Mouse (Mus musculus) heart, postnatal 14 days (tissue): ENCODE measurements around the gene Optn. TPM values are rescaled to one million over a fixed set of nuclear protein-coding genes. Genes with fewer than 3 reads are reported as not detected.

Source experiments
- DNase-seq, 2 experiments: peaks; one replicate each; pipeline ENCODE4 v3.0.0; 2021 to 2022
- intact Hi-C: fragments of 180-260 bp; cut with DNase I; formaldehyde crosslinking; loops from one replicate; pipeline ENCODE4 v1.15.1; 2025
- total RNA-seq, 2 experiments: library from RNA; stranded (reverse); gene quantifications; 2 replicates each; pipeline ENCODE4 v1.2.3; 2021

Gene Optn
- total RNA-seq, 2 experiments from 2014 or later: 41.8 to 44.0 TPM

DNA sequence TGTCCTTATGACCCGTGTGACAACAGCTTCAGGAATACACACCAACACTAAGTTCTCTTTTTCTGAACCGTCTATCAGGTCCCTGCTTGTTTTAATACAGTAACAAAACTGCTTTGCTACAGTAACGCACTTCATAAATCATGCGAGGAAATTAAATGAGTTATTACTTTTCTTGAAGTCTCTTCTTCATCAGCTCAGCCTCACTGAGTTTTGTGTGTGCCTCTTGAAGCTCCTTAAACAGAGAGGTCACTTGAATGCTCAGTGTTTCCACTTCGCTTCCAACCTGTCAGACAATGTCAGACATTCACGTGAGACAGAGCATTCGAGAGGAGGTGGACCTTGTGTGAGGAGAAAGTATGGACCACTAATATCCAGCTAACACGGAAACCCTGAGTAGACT, 29.1 kb downstream of the Optn start:
- no peak for DNase-seq
- intact Hi-C loops: no loop called here

DNA sequence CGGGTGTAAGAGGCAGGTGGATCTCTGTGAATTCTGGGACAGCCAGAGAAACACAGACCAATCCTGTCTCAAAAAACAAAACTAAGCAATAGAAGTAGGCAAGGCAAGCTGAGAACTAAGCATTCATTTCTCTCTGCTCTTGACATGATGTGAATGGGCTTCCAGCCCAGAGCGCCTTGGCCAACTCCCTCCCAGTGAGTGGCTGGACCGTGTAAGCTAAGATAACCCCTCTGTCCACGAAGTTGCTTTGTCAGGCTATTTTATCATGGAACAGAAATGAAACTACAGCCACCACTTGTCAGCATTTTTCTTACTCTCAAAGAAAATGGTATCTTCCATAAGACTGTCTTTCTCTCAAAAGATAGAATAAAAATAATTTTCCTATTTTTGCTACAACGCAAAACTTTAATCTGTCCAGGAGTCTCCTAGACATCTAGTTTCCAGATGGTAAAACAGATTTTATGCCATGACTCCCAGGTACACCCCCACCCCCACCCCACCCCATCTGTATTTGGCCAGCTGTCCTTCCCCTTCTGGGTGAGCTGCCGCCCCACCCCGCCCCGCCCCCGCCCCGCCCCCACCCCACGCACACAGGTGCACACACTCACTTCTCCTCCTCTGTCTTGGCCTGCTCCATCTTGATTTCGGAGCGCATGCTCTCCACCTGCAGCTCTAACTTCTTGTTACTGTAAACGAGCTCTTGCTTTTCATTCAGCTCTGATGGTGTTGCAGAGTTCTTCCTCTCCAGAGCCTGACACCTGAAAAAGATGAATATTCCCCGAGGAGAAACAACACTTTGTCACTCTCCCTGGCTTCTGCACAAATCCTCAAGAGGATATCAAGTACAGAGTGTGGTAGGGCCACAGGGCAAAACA, 30.1 kb downstream of the Optn start:
- peak; percentile 34 to 46 for DNase-seq

DNA sequence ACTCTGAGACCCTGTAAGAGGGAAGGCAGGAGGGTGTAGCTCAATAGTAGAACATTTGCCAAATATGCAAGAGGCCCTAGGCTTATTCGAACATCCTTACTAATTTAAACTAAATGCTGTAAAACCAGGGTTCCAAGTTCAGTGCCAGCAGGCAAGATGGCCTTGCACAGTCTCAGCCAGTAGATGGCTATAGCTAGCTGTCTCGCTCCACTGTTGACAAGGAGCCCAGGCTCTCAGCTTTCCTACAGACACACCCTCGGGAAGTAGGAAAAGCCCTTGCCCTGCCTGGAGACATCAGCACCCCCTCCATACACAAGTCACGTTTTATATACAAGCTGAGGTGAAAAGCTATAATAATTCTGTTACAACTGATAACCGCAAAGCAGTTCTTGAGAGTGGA, 31.2 kb downstream of the Optn start:
- DNase-seq: no peak
- intact Hi-C loops: no loop called here

More for the DNA sequence above, 30.1 kb downstream of the Optn start:
- intact Hi-C loops: no loop called here

DNA sequence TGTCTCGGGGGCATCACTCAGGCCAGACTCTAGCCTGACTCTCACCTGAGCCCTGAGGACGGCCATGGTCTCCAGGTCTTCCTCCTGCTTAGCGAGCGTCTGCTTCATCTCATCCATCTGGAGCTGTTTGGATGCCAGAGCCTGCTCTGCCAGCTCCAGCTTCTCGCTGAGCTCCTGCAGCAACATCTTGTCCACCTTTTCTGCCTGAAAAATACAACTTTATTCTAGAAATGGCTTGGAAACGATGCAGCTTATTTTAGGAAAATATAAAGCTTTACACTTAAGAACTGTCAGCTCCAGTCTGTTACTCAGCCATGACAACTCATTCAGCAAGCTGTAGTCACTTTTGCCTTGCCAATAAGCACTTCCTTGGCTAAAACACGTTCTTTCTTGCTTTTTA, 32.6 kb downstream of the Optn start:
- no peak for DNase-seq
- intact Hi-C loops: no loop called here

DNA sequence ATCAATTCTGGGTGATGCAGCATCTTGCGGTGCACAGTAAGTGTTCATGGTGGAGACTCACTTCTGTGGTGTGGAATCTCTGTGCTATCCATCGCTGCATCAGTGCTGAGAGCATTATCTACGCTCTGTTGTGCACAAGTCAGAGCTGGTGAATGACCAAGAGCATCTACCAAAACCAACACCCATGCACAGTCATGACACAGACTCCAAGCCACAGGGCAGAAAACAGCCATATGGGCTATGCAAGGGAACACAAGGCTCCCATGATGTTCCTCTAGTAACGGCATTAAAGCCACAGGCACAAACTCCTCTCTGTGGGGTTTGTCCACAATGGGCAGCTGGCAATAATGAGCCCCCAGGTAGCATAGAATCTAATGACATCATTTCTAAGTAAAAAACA, 34.0 kb downstream of the Optn start:
- DNase-seq: no peak
- intact Hi-C loops: loop anchor here (5.0 kb wide), 1 partner anchor 113 kb away; the partner anchor contains the start of gene Phyh

DNA sequence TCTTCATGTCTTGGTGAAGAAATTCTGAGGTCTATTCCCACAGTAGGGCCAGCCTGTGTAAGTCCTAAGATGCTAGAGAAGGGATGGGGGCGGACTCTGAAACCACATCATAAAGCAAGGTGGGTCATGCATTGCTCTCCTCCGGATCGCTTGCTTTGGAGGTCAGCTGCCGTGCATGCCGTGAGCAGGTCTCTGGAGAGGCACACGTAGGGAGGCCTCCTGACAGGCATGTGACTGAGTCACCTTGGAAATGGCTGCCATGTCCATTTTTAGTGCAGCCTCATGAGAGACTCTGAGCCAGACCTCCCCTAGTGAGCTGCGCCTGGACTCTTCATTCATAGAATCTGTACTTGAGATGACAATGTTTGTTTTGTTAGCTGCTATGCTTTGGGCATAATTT, 35.8 kb downstream of the Optn start:
- peak in 1 of 2 experiments; percentile 9 for DNase-seq
- intact Hi-C loops: loop anchor here (5.0 kb wide), 1 partner anchor 111 kb away; the partner anchor contains the start of gene Phyh

DNA sequence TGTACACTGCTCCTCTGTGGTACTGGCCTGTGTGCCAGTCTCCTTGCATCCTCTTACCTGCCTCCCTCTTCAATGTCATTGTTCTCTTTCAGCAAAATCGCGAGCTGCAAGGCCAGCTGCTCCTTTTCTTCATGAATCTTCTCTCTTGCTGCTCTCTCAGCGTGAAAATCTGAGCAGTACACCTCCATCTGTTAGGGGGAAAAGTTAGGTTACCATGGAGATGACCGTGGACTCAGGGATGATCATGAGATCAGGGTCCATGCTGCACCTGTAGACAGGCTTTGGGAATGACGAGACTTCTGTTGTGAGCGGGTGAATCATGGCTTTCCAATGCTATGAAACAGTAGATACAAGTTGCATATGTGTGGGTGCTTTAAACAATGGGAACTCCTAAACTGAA, 36.8 kb downstream of the Optn start:
- no peak for DNase-seq
- intact Hi-C loops: loop anchor here (5.0 kb wide), 1 partner anchor 110 kb away; the partner anchor contains the start of gene Phyh

DNA sequence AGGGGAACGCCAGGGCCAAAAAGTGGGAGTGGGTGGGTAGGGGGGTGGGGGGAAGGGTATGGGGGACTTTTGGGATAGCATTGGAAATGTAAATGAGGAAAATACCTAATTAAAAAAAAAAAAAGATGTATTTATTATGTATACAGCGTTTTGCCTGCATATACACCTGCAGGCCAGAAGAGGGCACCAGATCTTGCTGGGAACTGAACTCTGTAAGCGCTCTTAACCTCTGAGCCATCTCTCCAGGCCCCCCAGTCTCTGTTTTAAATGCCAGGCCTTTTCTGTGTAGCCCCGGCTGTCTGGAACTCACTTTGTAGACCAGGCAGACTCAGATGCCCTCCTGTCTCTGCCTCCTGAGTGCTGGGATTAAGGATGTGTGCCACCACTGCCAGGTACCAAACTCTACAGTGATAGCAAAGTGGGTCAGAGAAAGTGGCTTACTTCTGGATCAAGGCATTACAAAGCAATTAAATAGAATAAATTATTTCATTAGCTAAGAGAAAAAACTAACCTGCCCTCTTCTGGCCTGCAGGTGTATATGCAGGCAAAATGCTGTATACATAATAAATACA, 38.6 kb downstream of the Optn start:
- intact Hi-C loops: loop anchor here (5.0 kb wide), 1 partner anchor 108 kb away; the partner anchor contains the start of gene Phyh
- no peak for DNase-seq

DNA sequence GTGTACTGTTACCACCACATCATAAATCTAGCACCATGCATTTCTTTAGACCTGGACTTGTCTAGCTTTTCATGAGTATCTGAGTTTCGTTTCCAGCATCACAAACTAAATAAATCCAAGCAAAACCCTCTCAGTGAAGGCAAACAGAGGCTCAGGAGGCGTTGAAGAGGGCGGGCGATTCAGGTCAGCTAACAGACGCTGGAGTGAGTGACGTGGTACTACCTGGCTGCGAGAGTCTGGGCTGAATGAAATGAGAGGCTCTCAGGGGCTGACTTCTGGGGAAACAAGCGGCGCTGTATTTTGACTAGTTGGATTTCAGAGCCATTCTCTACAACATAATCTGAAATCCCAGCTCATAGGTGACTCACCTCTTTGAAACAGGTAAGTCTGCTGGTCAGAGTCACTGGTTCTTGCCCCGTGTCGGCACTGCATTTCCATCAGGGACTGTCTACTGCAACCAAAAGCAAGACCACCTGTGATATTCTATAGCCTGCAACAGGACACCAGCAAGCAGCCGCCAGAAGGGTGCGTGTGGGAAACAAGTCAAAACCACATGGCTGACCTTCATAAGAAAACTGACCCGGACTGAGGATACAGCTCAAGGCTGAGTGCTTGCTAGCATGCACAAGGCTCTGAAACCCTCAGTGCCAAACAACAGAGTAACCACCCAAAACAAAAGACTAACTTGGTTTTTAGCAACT, 40.0 kb downstream of the Optn start:
- intact Hi-C loops: no loop called here
- no peak for DNase-seq

DNA sequence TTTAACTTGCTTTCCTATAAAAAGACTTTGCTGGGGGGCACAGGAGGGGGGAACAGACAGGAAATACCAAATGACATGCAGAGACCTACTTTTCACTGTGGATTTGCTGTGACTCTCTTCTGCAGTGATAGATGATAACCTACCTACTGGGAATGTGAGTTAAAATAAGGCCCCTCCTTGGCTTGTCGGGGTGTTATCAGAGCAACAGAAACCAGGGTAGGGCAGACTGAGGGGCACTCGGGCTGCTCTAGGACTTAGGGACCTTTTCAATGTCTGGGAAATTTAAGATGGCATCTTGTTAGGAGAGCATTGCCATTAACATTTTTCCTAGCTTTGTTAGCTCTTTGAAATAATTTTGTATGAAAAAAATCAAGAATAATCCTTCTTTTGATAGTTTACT, 40.6 kb downstream of the Optn start:
- no peak for DNase-seq
- intact Hi-C loops: no loop called here

DNA sequence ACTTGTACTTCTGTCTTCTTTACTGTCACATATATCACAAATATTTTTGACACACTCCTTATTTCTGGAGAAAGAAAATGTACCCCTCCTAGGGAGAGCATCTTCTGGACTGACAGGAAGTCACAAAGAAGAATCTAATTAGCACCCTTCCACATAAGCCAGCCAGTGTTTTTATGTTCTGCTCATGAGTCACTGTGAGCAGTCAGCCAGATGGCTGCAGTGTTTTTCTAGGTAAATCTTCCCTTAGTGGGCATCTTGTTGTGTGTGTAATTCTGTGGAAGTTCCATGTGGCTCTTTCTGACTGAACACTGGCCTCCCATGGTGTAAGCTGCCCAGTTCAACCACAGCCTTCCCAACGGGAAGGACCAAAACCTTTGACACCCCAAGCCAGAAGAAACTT, 44.1 kb downstream of the Optn start:
- no peak for DNase-seq
- intact Hi-C loops: no loop called here

DNA sequence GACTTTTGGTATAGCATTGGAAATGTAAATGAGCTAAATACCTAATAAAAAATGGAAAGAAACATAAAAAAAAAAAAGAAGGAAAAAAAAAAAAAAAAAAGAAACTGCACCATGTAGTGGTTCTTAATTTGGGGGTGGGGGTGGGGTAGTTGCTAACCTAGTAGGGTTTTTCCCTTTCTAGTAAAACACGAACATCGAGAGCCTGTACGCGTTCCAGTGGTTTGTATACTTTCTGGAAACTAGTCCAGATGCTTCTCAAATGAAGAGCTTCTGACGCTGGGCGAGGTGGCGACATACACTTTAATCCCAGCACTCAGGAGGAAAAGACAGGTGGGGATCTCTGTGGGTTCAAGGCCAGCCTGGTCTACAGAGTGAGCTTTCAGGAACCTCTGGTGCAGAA, 46.9 kb downstream of the Optn start:
- no peak for DNase-seq
- intact Hi-C loops: no loop called here

DNA sequence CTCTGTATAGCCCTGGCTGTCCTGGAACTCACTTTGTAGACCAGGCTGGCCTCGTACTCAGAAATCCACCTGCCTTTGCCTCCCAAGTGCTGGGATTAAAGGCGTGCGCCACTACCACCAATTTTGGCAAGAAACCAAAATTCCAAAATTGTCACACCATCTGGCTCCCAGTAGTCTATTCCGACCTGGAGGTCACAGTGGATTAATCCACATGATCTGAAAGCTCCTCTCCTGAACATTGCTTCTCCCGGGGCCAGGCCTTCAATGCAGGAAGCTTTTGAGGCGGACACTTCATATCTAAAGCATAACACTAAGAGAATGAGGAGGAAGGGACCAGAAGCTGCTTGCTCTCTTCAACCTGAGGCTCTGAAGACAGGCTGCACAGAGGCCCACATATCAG, 48.3 kb downstream of the Optn start:
- intact Hi-C loops: no loop called here
- no peak for DNase-seq

DNA sequence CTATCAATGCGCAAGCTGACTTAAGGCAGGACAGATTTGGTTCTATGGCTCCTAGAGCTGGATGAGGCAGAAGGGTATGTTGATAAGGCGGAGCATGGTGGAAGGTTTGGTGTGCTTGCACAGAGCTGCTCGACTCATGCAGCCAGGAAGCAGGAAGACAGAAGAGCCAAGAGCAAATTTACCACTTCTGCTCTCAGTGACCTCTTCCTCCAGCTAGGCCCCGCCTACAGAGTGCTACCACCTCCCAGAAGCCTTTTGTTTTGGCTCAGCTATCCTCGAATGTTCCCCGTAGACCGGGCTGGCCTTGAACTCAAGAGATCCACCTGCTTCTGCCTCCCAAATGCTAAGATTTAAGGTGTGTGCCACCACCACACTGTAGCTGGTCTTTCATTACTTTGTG, 49.2 kb downstream of the Optn start:
- intact Hi-C loops: loop anchor here (5.0 kb wide), 1 partner anchor 97 kb away; the partner anchor contains the start of gene Phyh
- DNase-seq: no peak

DNA sequence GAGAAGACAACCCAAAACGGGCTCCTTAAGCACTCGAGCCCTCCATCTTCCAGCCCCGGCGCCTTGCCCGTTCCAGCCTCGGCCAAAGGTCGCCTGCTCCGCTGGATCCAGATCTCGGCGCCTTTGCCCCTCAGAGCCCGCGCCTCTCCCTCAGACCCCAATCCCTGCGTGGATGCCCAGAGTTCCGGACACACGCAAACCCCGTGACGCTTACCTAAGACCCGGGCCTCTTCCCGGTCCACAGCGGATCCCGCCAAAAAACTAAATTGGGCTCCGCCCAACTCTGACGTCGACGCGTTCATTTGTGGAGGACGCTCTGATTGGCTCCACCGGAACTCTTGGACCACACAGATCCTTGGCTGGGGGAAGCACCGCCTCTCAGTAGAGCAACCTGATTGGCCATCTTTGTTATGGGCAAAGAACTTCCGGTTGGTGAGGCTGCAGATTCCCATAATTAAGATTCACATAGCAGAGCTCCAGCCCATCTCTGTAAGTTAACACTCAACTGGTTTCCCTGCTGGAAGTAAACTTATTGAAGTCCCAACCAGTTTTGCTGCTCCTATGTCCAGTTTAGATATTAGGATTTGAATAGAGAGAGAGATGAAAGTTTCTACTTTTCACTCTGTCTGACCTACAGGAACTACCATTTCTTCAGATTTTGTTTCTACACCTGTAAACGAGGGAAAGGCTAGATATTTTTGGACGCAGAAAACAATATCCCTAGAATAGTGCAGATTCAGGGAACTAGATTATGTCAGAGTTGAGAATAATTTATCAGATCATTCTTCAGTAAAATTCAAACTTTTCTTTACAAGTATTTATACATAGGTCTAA, 51.1 kb downstream of the Optn start, which contains the start of gene Mcm10:
Gene Mcm10, minus strand, starts transcription at position 301 of the 834 bp plus-strand sequence.
- intact Hi-C loops: loop anchor here (5.0 kb wide), 1 partner anchor 95 kb away; the partner anchor contains the start of gene Phyh
- peak; percentile 91 to 95 for DNase-seq

DNA sequence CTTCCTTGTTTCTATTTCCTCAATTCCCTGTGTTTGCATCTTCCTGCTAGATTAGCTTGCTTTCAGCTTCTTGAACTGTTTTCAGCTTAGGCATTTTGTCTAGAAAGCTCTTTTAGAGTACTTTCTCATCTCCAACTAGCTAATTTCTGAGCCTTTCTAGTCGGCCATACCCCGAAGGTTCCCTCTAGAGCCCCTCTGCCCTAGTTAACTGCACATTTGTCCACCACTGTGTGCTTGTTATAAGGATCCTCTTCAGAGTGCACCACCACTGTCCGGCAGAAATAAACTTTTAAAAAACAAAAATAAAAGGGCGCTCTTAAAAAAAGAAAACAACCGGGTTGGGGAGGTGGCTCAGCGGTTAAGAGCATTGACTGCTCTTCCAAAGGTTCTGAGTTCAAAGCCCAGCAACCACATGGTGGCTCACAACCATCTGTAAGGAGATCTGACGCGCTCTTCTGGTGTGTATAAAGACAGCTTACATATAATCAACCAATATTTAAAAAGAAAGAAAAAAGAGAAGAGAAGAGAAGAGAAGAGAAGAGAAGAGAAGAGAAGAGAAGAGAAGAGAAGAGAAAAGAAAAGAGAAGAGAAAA, 51.9 kb downstream of the Optn start:
- intact Hi-C loops: loop anchor here (5.0 kb wide), 1 partner anchor 95 kb away; the partner anchor contains the start of gene Phyh

DNA sequence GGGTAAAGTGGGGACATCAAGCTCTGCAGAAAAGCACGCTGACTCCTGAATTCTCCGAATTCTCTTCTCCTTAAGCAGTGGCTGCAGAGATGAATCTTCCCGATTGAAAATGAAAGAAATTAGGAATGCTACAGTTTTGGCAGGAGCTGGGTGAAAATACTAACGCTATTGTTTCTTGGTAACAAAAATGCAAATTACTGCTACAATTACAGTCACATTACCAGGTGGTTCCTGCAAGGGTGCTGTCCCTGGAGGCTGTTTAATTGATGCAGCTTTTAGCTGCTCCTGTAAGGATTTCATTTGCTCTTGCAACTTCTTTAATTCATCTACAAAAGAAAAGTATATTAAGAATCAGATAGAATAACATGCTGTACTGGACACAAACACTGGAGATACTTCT, 56.7 kb downstream of the Optn start:
- intact Hi-C loops: no loop called here
- DNase-seq: no peak

More for the DNA sequence above, 51.9 kb downstream of the Optn start:
- DNase-seq: no peak

DNA sequence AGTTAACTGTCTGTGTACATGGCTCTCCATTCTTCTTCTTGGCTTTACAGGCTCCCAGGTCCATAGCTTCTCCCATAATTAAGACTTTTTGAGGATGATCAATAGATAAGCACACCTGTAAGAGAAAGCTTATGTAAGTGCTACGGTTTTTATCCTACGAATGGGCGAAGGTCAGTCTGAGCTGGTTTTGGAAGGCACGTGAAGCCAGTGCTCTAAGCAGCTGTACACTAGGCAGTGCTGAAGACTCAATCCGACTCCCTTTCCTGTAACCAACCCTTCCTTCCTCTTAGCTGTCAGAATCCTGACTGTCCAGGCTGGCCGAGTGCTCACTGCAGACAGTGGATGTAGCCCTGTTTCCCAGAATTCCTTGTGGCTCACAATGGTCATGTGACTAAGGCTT, 62.6 kb downstream of the Optn start:
- intact Hi-C loops: no loop called here
- no peak for DNase-seq

DNA sequence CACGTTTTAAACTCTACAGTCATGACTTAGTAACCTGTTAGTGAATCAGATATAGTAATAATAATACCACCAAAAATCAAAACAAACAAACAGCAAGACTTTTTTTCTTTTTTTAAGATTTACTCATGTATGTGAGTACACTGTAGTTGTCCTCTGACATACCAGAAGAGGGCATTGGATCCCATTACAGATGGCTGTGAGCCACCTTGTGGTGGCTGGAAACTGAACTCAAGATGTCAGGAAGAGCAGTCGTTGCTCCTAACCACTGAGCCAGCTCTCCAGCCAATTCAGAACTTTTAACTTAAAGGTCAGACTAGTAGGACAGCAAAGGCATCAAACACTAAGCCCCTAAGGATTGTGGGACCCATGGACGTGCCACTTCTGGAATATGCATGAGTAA, 64.9 kb downstream of the Optn start:
- intact Hi-C loops: no loop called here
- DNase-seq: no peak

DNA sequence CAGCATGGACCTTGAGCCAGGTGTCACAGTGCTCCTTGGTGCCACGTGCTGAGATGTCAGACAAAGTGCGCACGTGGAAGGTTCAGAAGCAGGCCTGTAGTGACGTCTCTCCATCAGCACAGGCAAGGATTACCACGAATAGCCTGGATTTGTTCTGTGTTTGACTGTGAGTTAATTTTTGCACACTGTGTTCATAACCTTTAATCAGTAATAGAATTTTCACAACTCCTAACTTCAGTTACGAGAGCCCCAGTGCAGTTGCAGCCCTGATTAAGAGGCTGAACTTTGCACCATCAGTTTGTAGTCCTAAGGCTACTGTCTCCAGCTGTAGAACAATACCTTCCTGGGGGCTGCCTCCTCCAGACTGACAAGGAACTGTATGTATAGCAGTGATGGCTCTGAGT, 67.4 kb downstream of the Optn start:
- no peak for DNase-seq

More for the DNA sequence above, 67.4 kb downstream of the Optn start:
- intact Hi-C loops: no loop called here
